ENCODE assay signal across 14 mouse cellular contexts in genomic region chr3:121403449-121403848, GRCm38 (mm10).
"Had no signal": no experiment of that assay in that cellular context is flagged by ENCODE, and none has a peak within 500 bp of the region (broad histone marks: within the 10 kb centered on the region; RNA-seq: fewer than 3 reads in every experiment).

No protein-coding gene starts in this region.

- H3K27me3 ChIP-seq: limb, embryonic 13.5 days; liver, embryonic 13.5 days; midbrain, embryonic 15.5 days; neural tube, embryonic 12.5 days had no signal

- H3K4me1 ChIP-seq: liver, embryonic 13.5 days; neural tube, embryonic 12.5 days had no signal

- H3K27ac ChIP-seq: limb, embryonic 13.5 days; liver, embryonic 13.5 days; midbrain, embryonic 15.5 days; neural tube, embryonic 12.5 days; stomach, postnatal 0 days had no signal

- H3K36me3 ChIP-seq: limb, embryonic 13.5 days; liver, embryonic 13.5 days; midbrain, embryonic 15.5 days; neural tube, embryonic 12.5 days had no signal

- H3K9me3 ChIP-seq: limb, embryonic 13.5 days; liver, embryonic 13.5 days; midbrain, embryonic 15.5 days; neural tube, embryonic 12.5 days had no signal

- H3K4me3 ChIP-seq: limb, embryonic 13.5 days; liver, embryonic 13.5 days; midbrain, embryonic 15.5 days; neural tube, embryonic 12.5 days had no signal

- DNase-seq: kidney, adult 8-10 months; kidney, postnatal 36 days; layer of hippocampus, adult 9-11 months; layer of hippocampus, postnatal 36 days; liver, embryonic 13.5 days; lung, adult 2 months; lung, postnatal 36 days; thymus, postnatal 4 days had no signal

- H3K4me2 ChIP-seq: limb, embryonic 13.5 days; liver, embryonic 13.5 days; midbrain, embryonic 11.5 days; midbrain, embryonic 15.5 days; neural tube, embryonic 12.5 days had no signal

- H3K9ac ChIP-seq: limb, embryonic 13.5 days; liver, embryonic 13.5 days; midbrain, embryonic 15.5 days; neural tube, embryonic 12.5 days had no signal

- ATAC-seq: lung, postnatal 0 days; midbrain, embryonic 15.5 days had no signal
